Comparison of ENCODE assay signal across 19 mouse cellular contexts in the genomic region with DNA sequence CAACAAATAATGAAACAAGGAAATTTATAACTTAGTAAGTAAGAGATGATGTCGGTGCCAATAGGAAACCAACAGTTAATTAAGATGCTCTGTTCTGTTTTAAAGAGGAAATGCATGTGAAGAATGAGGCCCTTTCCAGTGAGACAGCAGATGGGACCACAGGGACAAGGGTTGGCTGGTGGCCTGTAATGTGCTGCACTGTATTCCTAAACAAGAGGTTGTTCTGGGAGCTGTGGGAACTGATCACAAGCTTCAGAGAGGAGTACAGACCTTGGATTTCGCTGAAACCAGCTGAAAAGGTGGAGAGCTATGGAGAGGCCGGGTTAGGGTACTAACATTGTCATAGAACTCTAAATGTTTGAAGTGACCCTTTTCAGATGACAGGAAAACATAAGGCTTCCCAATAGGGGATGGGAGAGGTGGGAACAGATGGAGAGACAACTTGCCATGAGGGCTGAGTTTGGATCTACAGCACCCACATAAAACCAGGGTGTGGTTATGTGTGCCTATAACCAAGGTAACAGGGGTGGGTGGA. TPM values are rescaled to one million over a fixed set of nuclear protein-coding genes. Genes with fewer than 3 reads are reported as not detected.
DNase-seq lines count a peak whose midpoint lies in the region; ATAC-seq and TF ChIP-seq lines count a peak whose summit lies in the region.
"Had no signal": no experiment of that assay in that cellular context is flagged by ENCODE, and none has a peak within 500 bp of the region (broad histone marks: within the 10 kb centered on the region; RNA-seq: fewer than 3 reads in every experiment).

No protein-coding gene starts in this region.

- ATAC-seq in granulocyte monocyte progenitor cell, adult 5-6 weeks (replicated peaks; ENCODE audit: poor library complexity, severe bottlenecking), result no peak
- ATAC-seq in stomach, postnatal 0 days (ENCODE audit: low FRiP score, low TSS enrichment), result no peak
- ATAC-seq: activated CD4-positive, CD25-positive, alpha-beta regulatory T cell, adult 4 months; forebrain, embryonic 13.5 days; intestine, embryonic 16.5 days; Patski had no signal

- no peak overlapping the region for H3K9ac ChIP-seq in stomach, postnatal 0 days (ENCODE audit: low read length)
- H3K9ac ChIP-seq: forebrain, embryonic 13.5 days; heart, embryonic 13.5 days; hindbrain, embryonic 15.5 days had no signal

- TF ChIP-seq CTCF in stomach, postnatal 0 days (IDR thresholded peaks at IDR 0.05; ENCODE audit: low read depth), result no peak

- TF ChIP-seq EP300 in stomach, postnatal 0 days (optimal IDR thresholded peaks at IDR 0.05), result no peak

- no peak overlapping the region for H3K4me2 ChIP-seq in stomach, postnatal 0 days (replicated peaks; ENCODE audit: low read depth)
- H3K4me2 ChIP-seq: forebrain, embryonic 13.5 days; heart, embryonic 13.5 days; hindbrain, embryonic 15.5 days had no signal

- peak; percentile 46 to 54 for DNase-seq in cerebellum, adult 18-20 months
- DNase-seq in cerebellum, adult 8-10 months, result no peak
- peak; percentile 35 to 64 for DNase-seq in layer of hippocampus, adult 18-20 months (ENCODE audit: low spot score in 2 of 2)
- no peak for DNase-seq in layer of hippocampus, postnatal 25 days (ENCODE audit: extremely low spot score in 1 of 2, low spot score in 1 of 2)
- DNase-seq in cerebellum, postnatal 14 days, result peak; percentile 23 to 47
- DNase-seq in layer of hippocampus, postnatal 36 days, result peak; percentile 31 to 36
- DNase-seq in stomach, postnatal 0 days (ENCODE audit: low spot score), result no peak
- DNase-seq: adrenal gland, postnatal 14 days; gastrocnemius, adult 2 months; gastrocnemius, postnatal 25 days; heart, adult 11 months; heart, postnatal 36 days had no signal

- H3K4me1 ChIP-seq in stomach, postnatal 0 days (replicated peaks; ENCODE audit: control insufficient read depth, insufficient read depth), result no peaks in the 10 kb centered on the region
- H3K4me1 ChIP-seq: forebrain, embryonic 13.5 days had no signal

- H3K27ac ChIP-seq in stomach, postnatal 0 days (replicated peaks), result no peak overlapping the region
- H3K27ac ChIP-seq: forebrain, embryonic 13.5 days; gastrocnemius, adult 2 months; heart, embryonic 13.5 days; hindbrain, embryonic 15.5 days had no signal

- no peaks in the 10 kb centered on the region for H3K27me3 ChIP-seq in stomach, postnatal 0 days (ENCODE audit: control insufficient read depth, insufficient read depth, low read length)
- H3K27me3 ChIP-seq: forebrain, embryonic 13.5 days; heart, embryonic 13.5 days; hindbrain, embryonic 15.5 days; Patski had no signal

- 78% methylated on average over 3 of the region's 3 CpGs for WGBS in stomach, postnatal 0 days

- H3K4me3 ChIP-seq in stomach, postnatal 0 days (ENCODE audit: low read depth, low read length), result no peak overlapping the region
- H3K4me3 ChIP-seq: forebrain, embryonic 13.5 days; gastrocnemius, adult 2 months; heart, embryonic 13.5 days; hindbrain, embryonic 15.5 days had no signal

- no peaks in the 10 kb centered on the region for H3K9me3 ChIP-seq in stomach, postnatal 0 days (ENCODE audit: control insufficient read depth, low read length)
- H3K9me3 ChIP-seq: forebrain, embryonic 13.5 days; heart, embryonic 13.5 days; hindbrain, embryonic 15.5 days had no signal

- H3K36me3 ChIP-seq in stomach, postnatal 0 days (ENCODE audit: control insufficient read depth, insufficient read depth, low read length), result no peaks in the 10 kb centered on the region
- H3K36me3 ChIP-seq: heart, embryonic 13.5 days; hindbrain, embryonic 15.5 days had no signal

RNA-seq across cellular contexts. Expression of a gene that starts 18.1 kb away (rescaled TPM):
- total RNA-seq in layer of hippocampus, adult 18-20 months (2021), result 10 to 100 TPM; 35.2 to 36.8 TPM
- 10 to 100 TPM; 30.5 to 30.7 TPM for total RNA-seq in layer of hippocampus, postnatal 25 days (2021)
- total RNA-seq in layer of hippocampus, postnatal 36 days (2021), result 10 to 100 TPM; 36.1 to 42.9 TPM
- 0.34 TPM in 1 of 2 replicates, not detected in the other for total RNA-seq in granulocyte monocyte progenitor cell, adult 5-6 weeks (2014; fragmentation: Nextera tagmentation)
- total RNA-seq in granulocyte monocyte progenitor cell, adult 5-6 weeks (2017), result not detected in 2 replicates
- polyA plus RNA-seq in stomach, postnatal 0 days (2015; fragmentation: Nextera tagmentation; extraction: Ambion mirVana), result 0.55 and 0.91 TPM in 2 replicates
- polyA plus RNA-seq: activated CD4-positive, CD25-positive, alpha-beta regulatory T cell, adult 4 months had no signal

Comparison
In these comparisons a context has a peak if more than half of its experiments do, and no peak if none do; other contexts are left out.
1. DNase-seq: peak in cerebellum, adult 18-20 months (2 of 2), layer of hippocampus, adult 18-20 months (2 of 2), cerebellum, postnatal 14 days (2 of 2) and layer of hippocampus, postnatal 36 days (2 of 2); none in cerebellum, adult 8-10 months (single experiment), layer of hippocampus, postnatal 25 days (0 of 2) and stomach, postnatal 0 days (single experiment).
2. RNA of a gene that starts 18.1 kb away (total RNA-seq): 36.1 to 42.9 TPM in layer of hippocampus, postnatal 36 days, 35.2 to 36.8 TPM in layer of hippocampus, adult 18-20 months and 30.5 to 30.7 TPM in layer of hippocampus, postnatal 25 days; 0.34 TPM in granulocyte monocyte progenitor cell, adult 5-6 weeks; every median in the first group is over 10 times any median in the second.